Mouse (Mus musculus) ovary, adult 2 months (tissue): ENCODE data around the gene 1110008L16Rik. TPM values are rescaled to one million over a fixed set of nuclear protein-coding genes. Genes with fewer than 3 reads are reported as not detected.

Experiments used
- polyA plus RNA-seq: library from polyadenylated mRNA; depleted of rRNA; stranded (reverse); fragments of >200 nt; gene quantifications from 2 replicates; pipeline ENCODE4 v1.2.3, GENCODE M21; 2012; rRNA removed

Gene 1110008L16Rik
- polyA plus RNA-seq = 5.0 and 6.0 TPM in 2 replicates

DNA sequence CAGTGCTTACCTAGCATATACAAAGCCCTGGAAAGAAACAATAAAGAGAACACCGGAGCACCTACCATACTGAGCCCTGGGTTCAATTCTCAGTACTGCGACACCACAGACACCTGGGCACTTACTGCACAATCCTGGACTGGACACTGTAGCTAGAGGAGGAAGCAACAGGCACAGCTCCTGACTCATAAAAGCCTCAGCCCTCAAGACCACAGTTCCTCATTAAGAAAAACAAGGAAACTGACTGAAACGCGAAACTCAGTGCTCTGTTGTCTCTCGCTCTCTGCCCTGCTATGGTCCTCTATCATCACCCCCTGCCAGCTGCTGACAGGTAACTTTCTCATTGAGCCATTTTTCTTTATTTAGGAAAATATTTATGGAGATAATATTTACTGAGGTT is at the start of gene 1110008L16Rik:
1110008L16Rik (plus strand) TSS at position 242 of the 400 bp plus-strand sequence.

GRCm38 (mm10) chr12:55302485-55303441 is 3.4 kb downstream of the 1110008L16Rik start, which contains the start of gene Ppp2r3c:
TSS of gene Ppp2r3c (minus strand) at chr12:55302998.

DNA sequence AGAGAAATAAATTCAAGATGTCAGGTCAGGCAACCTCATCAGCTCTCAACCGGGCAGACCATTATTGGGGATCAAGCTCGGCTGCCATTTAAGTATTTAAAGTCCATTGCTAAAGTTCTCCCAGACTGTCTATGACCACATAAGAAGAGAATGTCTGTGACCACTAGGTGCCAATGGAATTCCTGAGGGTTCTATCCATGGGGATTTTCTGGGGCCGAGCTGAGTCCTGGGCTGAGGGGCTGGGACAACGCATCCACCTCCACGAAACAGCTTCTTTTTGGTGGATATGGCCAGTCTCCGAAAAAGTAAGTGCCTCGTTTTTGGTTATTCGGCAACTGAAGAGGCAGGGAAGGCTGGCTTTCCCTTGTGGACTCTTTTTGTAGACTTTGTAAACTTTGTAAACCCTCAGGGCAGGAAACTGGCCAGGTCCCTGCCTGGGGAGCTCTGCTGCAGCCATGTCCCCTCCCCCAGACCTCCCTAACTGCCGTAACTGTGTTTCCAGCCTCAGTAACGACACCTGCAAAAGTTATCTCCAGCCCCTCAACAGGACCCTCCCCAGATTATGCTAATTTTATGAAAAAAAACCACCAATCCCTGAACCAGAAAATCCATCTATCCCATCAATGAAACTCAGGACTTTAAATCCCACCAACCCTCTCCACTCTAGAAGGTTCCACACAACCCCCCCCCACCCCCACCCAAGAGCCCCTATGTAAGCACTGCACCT is 84.8 kb downstream of the 1110008L16Rik start, which contains the start of gene Psma6:
Psma6 (plus strand) TSS at position 200 of the 727 bp plus-strand sequence.

Other genes starting within 250 kb of the 1110008L16Rik start
- 3.9 and 5.0 TPM in 2 replicates for gene 2700097O09Rik, start 219.5 kb upstream of the 1110008L16Rik start, polyA plus RNA-seq
- 17.1 and 25.0 TPM in 2 replicates for gene Srp54a, start 219.3 kb upstream of the 1110008L16Rik start, polyA plus RNA-seq
- gene Fam177a, start 175.1 kb upstream of the 1110008L16Rik start, polyA plus RNA-seq = 3.4 and 6.5 TPM in 2 replicates
- 16.8 and 41.4 TPM in 2 replicates for gene Srp54b, start 144.5 kb upstream of the 1110008L16Rik start, polyA plus RNA-seq
- gene 1700047I17Rik2, start 100.0 kb upstream of the 1110008L16Rik start, polyA plus RNA-seq = not detected in 2 replicates
- 3.0 and 5.1 TPM in 2 replicates for gene Srp54c, start 69.4 kb upstream of the 1110008L16Rik start, polyA plus RNA-seq
- 1.1 TPM in 2 replicates for gene Ppp2r3c, start 3.4 kb downstream of the 1110008L16Rik start, polyA plus RNA-seq
- 26.2 and 29.5 TPM in 2 replicates for gene Psma6, start 84.6 kb downstream of the 1110008L16Rik start, polyA plus RNA-seq
- gene Nfkbia, start 193.1 kb downstream of the 1110008L16Rik start, polyA plus RNA-seq = 196 and 211 TPM in 2 replicates